Mouse (Mus musculus): Measurements from ENCODE around the gene Trim62.

DNA sequence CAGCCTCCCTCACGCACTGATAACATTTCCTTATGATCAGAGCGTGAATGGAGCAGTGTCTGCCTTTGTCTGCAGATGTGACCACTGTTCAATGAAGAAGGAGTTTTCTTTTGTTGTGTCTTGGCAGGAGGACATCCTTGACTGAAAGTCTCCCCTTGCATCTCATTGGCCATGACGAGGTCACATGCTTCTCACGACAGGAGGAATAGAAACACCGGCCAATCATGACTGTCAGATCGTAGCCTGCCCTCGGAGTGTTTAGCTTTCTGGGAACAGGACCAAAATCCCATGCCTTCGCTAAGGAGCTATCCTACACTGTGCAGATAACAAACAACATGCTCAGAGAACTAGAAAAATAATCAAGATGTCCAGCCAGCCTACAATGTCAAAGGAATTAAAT is 42.1 kb upstream of the Trim62 start:
- TF ChIP-seq CTCF (IDR thresholded peaks at IDR 0.05; ENCODE audit: low read depth, low read length) (no peak), POLR2A (IDR thresholded peaks at IDR 0.05; ENCODE audit: insufficient read depth, low read length) (no peak), EP300 (IDR thresholded peaks at IDR 0.05; ENCODE audit: insufficient read depth, low read depth, low read length) (no peak)
